Mouse (Mus musculus) spleen, adult 2 months (tissue): ENCODE measurements around the gene Iqcn. TPM values are rescaled to one million over a fixed set of nuclear protein-coding genes. Genes with fewer than 3 reads are reported as not detected.

Experiments used
- DNase-seq, 2 experiments: peaks; one replicate each; pipeline versions ENCODE4 v3.0.0 to v3.0.0-alpha.2; 2012 to 2021; ENCODE audit warnings: low spot score in 2 of 2, low read depth in 1 of 2
- H3K27ac ChIP-seq: fragments of 200-500 bp; 2 replicates; pipeline ENCODE4 v1.5.1; 2012; ENCODE audit warnings: low read length, inconsistent platforms; ENCODE audit not compliant: insufficient read depth
- H3K27me3 ChIP-seq: fragments of 200-500 bp; 2 replicates; pipeline ENCODE4 v1.6.1; 2012; ENCODE audit warnings: mild to moderate bottlenecking, moderate library complexity, low read length, inconsistent platforms; ENCODE audit not compliant: control insufficient read depth, insufficient read depth
- H3K36me3 ChIP-seq: fragments of 200-500 bp; 2 replicates; pipeline ENCODE4 v1.6.1; 2012; ENCODE audit warnings: mild to moderate bottlenecking, low read length, inconsistent platforms; ENCODE audit not compliant: control insufficient read depth, insufficient read depth
- H3K4me1 ChIP-seq: fragments of 200-500 bp; 2 replicates; pipeline ENCODE4 v1.6.1; 2011; ENCODE audit warnings: inconsistent platforms; ENCODE audit not compliant: control insufficient read depth, insufficient read depth, insufficient read length
- H3K4me3 ChIP-seq: fragments of 200-500 bp; 2 replicates; pipeline ENCODE4 v1.5.1; 2011; ENCODE audit warnings: mild to moderate bottlenecking, inconsistent platforms; ENCODE audit not compliant: insufficient read depth, insufficient read length; ENCODE audit errors: extremely low read depth
- CTCF ChIP-seq: fragments of 200-500 bp; IDR thresholded peaks from 2 replicates; pipeline ENCODE4 v1.5.1; 2011; ENCODE audit warnings: mild to moderate bottlenecking, inconsistent platforms; ENCODE audit not compliant: insufficient read depth, insufficient read length, insufficient replicate concordance; ENCODE audit errors: extremely low read depth
- POLR2A ChIP-seq: fragments of 200-500 bp; IDR thresholded peaks from 2 replicates; pipeline ENCODE4 v1.6.1; 2011; ENCODE audit warnings: low read depth, low read length, inconsistent platforms
- WGBS: fragments of 180-500 bp; shearing (Covaris S2); methylation state at CpG from one replicate; pipeline ENCODE4 v1.1.7; 2018; 5-methylcytosine and 5-hydroxymethylcytosine counted together
- polyA plus RNA-seq: library from polyadenylated mRNA; depleted of rRNA; stranded (reverse); fragments of >200 nt; gene quantifications from 2 replicates; pipeline ENCODE4 v1.2.3, GENCODE M21; 2012

Iqcn gene
- polyA plus RNA-seq, 1 experiment: 0.09 TPM

GRCm38 (mm10) chr8:70726721-70727120 lies 23.5 kb downstream of the Iqcn start:
- no peak for DNase-seq
- no peak overlapping the region for H3K27ac ChIP-seq
- H3K36me3 ChIP-seq: no peaks in the 10 kb centered on the region
- TF ChIP-seq CTCF: no peak
- TF ChIP-seq POLR2A: no peak
- peaks cover 12% of the 10 kb centered on the region; the same call in 1 of the 2 replicates for H3K4me1 ChIP-seq
- no peak overlapping the region for H3K4me3 ChIP-seq
- 39% methylated on average over 11 of the region's 11 CpGs for WGBS
- H3K27me3 ChIP-seq: no peaks in the 10 kb centered on the region

DNA sequence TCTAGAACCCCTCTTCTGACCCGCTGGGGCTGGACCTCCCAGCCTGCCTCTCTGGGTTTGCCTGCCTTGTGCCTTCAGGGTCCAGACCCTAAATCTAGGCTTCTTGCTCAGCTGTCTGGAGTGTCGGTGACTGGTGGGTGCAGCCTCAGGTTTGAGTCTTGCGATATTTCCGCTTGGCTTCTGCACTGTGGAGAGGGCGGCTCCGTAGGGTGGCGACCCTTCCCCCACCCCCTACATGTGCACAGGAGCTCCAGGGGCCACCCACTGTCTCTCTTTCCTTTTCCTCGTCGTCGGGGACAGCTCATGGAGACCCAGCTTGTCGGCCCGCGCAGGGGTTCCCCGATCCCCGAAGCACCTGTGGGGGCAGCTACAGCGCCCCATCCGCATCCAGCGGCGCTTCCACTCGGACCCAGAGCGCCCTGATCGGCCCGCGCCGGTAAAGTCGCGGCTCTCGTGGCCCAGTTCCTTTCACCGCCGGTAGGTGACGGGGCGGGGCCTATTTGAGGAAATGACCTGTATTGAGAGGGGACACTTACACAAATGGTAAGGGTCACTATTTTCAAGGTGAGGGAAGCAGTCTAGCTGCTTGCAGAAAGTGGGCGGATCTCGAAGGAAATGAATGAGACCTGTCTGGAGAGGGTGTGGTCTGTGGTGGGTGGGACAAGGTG lies 26.7 kb downstream of the Iqcn start:
- Histone ChIP-seq H3K27ac (peak overlapping the region; percentile 19; the same call in 1 of the 2 replicates), H3K4me1 (peaks cover 12% of the 10 kb centered on the region; the same call in 1 of the 2 replicates), H3K27me3 (no peaks in the 10 kb centered on the region), H3K36me3 (no peaks in the 10 kb centered on the region), H3K4me3 (peak overlapping the region; percentile 47; the same call in 1 of the 2 replicates)
- no peak for TF ChIP-seq POLR2A
- peak; percentile 31; the same call in 1 of the 2 replicates for TF ChIP-seq CTCF
- 2% methylated on average over 34 of the region's 34 CpGs for WGBS
- DNase-seq: peak; percentile 45 to 73

DNA sequence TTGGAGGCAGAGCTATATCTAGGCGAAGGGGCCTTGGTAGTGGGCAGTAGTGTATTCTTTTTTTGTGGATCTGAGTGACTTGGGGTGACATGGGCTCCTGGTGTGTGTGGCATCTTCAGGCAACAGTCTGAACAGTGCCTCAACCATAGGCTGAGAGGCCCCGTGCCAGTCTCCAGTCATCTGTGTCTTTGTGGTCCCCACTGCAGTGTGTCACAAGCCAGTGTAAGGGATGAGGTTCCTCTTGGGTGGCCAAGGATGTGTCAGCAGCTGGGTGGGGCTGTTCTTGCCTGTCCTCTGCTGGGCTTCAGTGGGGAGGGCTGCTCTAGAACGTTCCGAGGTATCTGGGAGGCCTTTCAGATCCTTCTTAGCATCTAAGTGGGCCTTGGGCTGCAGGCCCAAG lies 27.7 kb downstream of the Iqcn start:
- Histone ChIP-seq H3K36me3 (no peaks in the 10 kb centered on the region), H3K27ac (peak overlapping the region; percentile 69), H3K4me1 (peaks cover 12% of the 10 kb centered on the region; the same call in 1 of the 2 replicates), H3K27me3 (no peaks in the 10 kb centered on the region), H3K4me3 (no peak overlapping the region)
- TF ChIP-seq CTCF (no peak), POLR2A (no peak)
- 42% methylated on average over 4 of the region's 4 CpGs for WGBS
- DNase-seq: peak; percentile 55 to 59

DNA sequence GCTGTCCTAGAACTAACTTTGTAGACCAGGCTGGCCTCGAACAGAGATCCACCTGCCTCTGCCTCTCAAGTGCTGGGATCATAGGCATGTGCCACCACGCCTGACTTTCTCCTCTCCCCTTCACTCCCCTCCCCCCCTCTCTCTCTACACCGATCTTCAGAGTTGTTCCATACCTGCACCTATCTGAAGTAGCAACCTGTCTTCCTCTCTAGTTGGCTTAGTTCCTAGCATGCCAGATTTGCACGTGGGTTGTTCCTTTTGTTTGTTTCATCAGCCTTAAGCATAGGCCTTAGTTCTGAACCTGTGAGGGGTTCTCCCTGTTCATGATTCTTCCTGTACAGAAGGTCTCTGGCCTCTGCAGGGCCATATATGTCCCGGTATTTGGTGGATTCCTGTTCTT lies 34.4 kb downstream of the Iqcn start:
- no peaks in the 10 kb centered on the region for H3K36me3 ChIP-seq
- no peaks in the 10 kb centered on the region for H3K4me1 ChIP-seq
- H3K27ac ChIP-seq: no peak overlapping the region
- no peak for DNase-seq
- TF ChIP-seq POLR2A (no peak), CTCF (no peak)
- 73% methylated on average over 5 of the region's 5 CpGs for WGBS
- no peak overlapping the region for H3K4me3 ChIP-seq
- no peaks in the 10 kb centered on the region; the same call in 1 of the 2 replicates for H3K27me3 ChIP-seq

DNA sequence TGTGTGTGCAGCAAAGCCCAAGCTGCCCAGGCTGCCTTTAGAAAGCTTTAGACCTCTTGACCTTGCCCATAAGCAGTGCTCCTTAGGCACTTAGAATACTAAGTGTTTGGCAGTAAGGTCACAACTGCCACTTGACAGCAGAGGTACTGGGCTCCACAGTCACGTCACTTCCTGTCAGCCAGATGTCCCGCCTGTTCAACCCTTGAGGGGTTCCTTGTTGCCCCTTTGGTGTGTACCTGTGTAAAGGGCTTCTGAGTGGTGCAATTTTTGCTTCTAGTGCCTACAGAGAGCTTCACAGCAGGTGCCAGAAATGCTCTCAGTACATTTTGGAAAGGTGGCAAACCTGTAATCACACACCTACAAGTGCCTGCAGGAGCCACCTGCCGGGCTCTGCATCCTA lies 35.0 kb downstream of the Iqcn start:
- Histone ChIP-seq H3K36me3 (no peaks in the 10 kb centered on the region), H3K4me3 (no peak overlapping the region), H3K4me1 (0 out of 2 replicates have a peak, but pooled peaks cover 3% of the 10 kb centered on the region), H3K27ac (no peak overlapping the region), H3K27me3 (peaks cover 2% of the 10 kb centered on the region; the same call in 1 of the 2 replicates)
- WGBS: 34% methylated on average over 3 of the region's 3 CpGs
- TF ChIP-seq CTCF: no peak
- no peak for TF ChIP-seq POLR2A
- DNase-seq: no peak

- 45% methylated on average over 5 of the region's 5 CpGs for WGBS
These were observed 38.4 kb downstream of the Iqcn start for GRCm38 (mm10) chr8:70741661-70742060.

DNA sequence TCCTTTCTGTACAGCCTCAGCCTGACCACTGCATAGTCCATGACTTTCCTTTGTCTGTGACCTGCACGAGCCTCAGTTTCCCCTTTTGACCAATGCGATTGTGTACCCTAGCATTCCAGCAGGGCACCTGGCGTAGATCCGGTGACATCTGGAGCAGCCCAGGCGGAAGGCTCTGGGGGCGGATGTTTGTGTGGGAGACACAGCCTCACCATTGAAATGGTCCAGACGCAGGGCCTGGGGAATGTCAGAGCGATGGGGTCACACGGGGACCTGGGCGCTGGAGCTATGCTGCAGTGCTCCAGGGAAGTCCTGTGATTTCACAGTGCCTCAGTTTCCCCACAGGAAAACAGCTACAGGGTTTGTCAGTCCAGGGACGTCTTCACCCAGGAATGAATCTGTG lies 38.9 kb downstream of the Iqcn start:
- no peak for DNase-seq
- TF ChIP-seq CTCF: no peak
- TF ChIP-seq POLR2A: no peak
- Histone ChIP-seq H3K27ac (no peak overlapping the region), H3K4me3 (no peak overlapping the region), H3K4me1 (peaks cover 11% of the 10 kb centered on the region; the same call in 1 of the 2 replicates), H3K27me3 (peaks cover 4% of the 10 kb centered on the region), H3K36me3 (no peaks in the 10 kb centered on the region)
- WGBS: 77% methylated on average over 11 of the region's 11 CpGs

More at GRCm38 (mm10) chr8:70741661-70742060, 38.4 kb downstream of the Iqcn start:
- H3K4me1 ChIP-seq: peaks cover 11% of the 10 kb centered on the region; the same call in 1 of the 2 replicates
- H3K27ac ChIP-seq: no peak overlapping the region
- peaks cover 4% of the 10 kb centered on the region for H3K27me3 ChIP-seq
- H3K36me3 ChIP-seq: no peaks in the 10 kb centered on the region
- TF ChIP-seq CTCF (no peak), POLR2A (no peak)
- H3K4me3 ChIP-seq: no peak overlapping the region
- no peak for DNase-seq
